Mouse (Mus musculus) limb, embryonic 14.5 days (tissue): ENCODE measurements around the gene Slc22a14. TPM values are rescaled to one million over a fixed set of nuclear protein-coding genes. Genes with fewer than 3 reads are reported as not detected.

Source experiments
- ATAC-seq: fragments of 200-750 bp; cut with Nextera tagmentation; 2 replicates; pipeline ENCODE4 v1.8.0; 2017; ENCODE audit warnings: low read depth, moderate number of reproducible peaks, moderate TSS enrichment; ENCODE audit not compliant: low FRiP score
- DNase-seq: peaks from one replicate; pipeline ENCODE4 v3.0.0-alpha.2; 2015; ENCODE audit warnings: low spot score
- H3K27ac ChIP-seq: fragments of 300-500 bp; sonication (generic); replicated peaks from 2 replicates; pipeline ENCODE4 v1.5.1; 2014; ENCODE audit warnings: low read depth, mild to moderate bottlenecking, low read length, moderate library complexity, mixed read lengths
- H3K27me3 ChIP-seq: fragments of 300-500 bp; sonication (generic); 2 replicates; pipeline ENCODE4 v1.6.1; 2014; ENCODE audit warnings: low read length, mixed read lengths; ENCODE audit not compliant: control insufficient read depth, insufficient read depth
- H3K36me3 ChIP-seq: fragments of 300-500 bp; sonication (generic); 2 replicates; pipeline ENCODE4 v1.6.1; 2014; ENCODE audit warnings: mild to moderate bottlenecking, low read length, moderate library complexity, mixed read lengths; ENCODE audit not compliant: control insufficient read depth, insufficient read depth
- H3K4me1 ChIP-seq: fragments of 300-500 bp; sonication (generic); 2 replicates; pipeline ENCODE4 v1.6.1; 2014; ENCODE audit warnings: antibody characterized with exemption, low read length, mixed read lengths; ENCODE audit not compliant: control insufficient read depth, insufficient read depth
- H3K4me2 ChIP-seq: fragments of 300-500 bp; sonication (generic); replicated peaks from 2 replicates; pipeline ENCODE4 v1.6.1; 2014; ENCODE audit warnings: low read depth, mild to moderate bottlenecking, low read length, moderate library complexity; ENCODE audit not compliant: severe bottlenecking
- H3K4me3 ChIP-seq: fragments of 300-500 bp; sonication (generic); replicated peaks from 2 replicates; pipeline ENCODE4 v1.5.1; 2014; ENCODE audit warnings: low read length
- H3K9ac ChIP-seq: fragments of 300-500 bp; sonication (generic); 2 replicates; pipeline ENCODE4 v1.6.1; 2014; ENCODE audit warnings: mild to moderate bottlenecking, low read depth, low read length, moderate library complexity; ENCODE audit not compliant: severe bottlenecking
- H3K9me3 ChIP-seq: fragments of 300-500 bp; sonication (generic); 2 replicates; pipeline ENCODE4 v1.6.1; 2016; ENCODE audit warnings: low read length; ENCODE audit not compliant: control insufficient read depth
- POLR2A ChIP-seq: fragments of 200-500 bp; IDR thresholded peaks from 2 replicates; pipeline ENCODE4 v1.8.0; 2012; ENCODE audit warnings: inconsistent platforms, mild to moderate bottlenecking, moderate library complexity, borderline replicate concordance; ENCODE audit not compliant: insufficient read depth, insufficient read length; ENCODE audit errors: extremely low read depth
- WGBS: fragments of 180-500 bp; shearing (Covaris S2); extraction: QIAGEN DNeasy Blood & Tissue Kit; methylation state at CpG from one replicate; pipeline ENCODE4 v1.1.7; 2014; 5-methylcytosine and 5-hydroxymethylcytosine counted together
- polyA plus RNA-seq, 2 experiments: library from polyadenylated mRNA; depleted of rRNA in 1 of 2; stranded (reverse) in 1 of 2; unstranded in 1 of 2; fragments of >200 nt; fragmentation: Nextera tagmentation in 1 of 2; extraction: Ambion mirVana in 1 of 2; gene quantifications; 2 replicates each; pipeline versions ENCODE4 v1.2.1 to v1.2.3; 2012 to 2014

Slc22a14 gene
- polyA plus RNA-seq, 2 experiments: 0.17 to 0.19 TPM

DNA sequence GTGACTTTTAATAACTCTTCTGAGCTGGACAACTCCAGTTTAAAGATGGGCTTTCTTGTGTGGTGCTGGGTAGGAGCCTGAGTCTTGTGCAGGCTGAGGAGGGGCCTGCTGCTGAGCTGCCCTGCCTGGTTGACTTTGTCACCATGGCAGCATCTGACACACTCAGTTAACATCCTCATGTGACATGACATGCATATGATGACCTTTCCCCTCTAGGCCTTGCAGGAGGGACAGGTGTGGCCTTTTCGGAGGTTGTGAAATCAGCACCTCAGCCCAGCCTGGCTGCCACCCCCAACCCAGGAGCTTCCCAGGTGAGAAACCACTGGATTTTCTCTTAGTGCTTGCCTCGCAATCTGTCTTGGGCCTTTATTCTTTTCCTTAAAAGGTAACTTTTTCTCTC, 24.9 kb upstream of the Slc22a14 start:
- Histone ChIP-seq H3K27ac (no peak overlapping the region), H3K9ac (no peak overlapping the region), H3K4me3 (no peak overlapping the region), H3K27me3 (no peaks in the 10 kb centered on the region), H3K4me1 (no peaks in the 10 kb centered on the region), H3K9me3 (no peaks in the 10 kb centered on the region), H3K4me2 (no peak overlapping the region), H3K36me3 (0 out of 2 replicates have a peak, but pooled peaks cover 5% of the 10 kb centered on the region)
- no peak for TF ChIP-seq POLR2A
- WGBS: 85% methylated on average over 2 of the region's 2 CpGs
- no peak for DNase-seq
- ATAC-seq: no peak

DNA sequence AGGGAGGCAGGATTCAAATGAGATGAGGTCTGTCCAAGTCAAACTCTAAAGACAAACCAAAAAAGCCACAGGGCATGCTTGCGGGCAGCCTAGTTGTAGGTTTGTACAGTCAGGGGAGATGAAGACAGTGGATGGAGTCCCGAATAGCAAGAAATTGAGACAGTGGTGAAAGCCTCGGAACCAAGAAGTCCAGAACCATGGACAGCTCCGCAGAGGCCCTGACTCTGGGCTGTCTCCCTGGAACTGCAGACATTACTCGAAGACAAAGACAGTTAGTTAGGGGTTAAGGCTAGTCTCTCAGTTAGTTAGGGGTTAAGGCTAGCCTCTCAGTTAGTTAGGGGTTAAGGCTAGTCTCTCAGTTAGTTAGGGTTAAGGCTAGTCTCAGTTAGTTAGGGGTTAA, 23.6 kb upstream of the Slc22a14 start:
- H3K9me3 ChIP-seq: no peaks in the 10 kb centered on the region
- H3K4me3 ChIP-seq: no peak overlapping the region
- H3K4me1 ChIP-seq: no peaks in the 10 kb centered on the region
- 45% methylated on average over 5 of the region's 5 CpGs for WGBS
- no peak overlapping the region for H3K9ac ChIP-seq
- DNase-seq (peak; percentile 63), ATAC-seq (no peak)
- no peak for TF ChIP-seq POLR2A
- no peaks in the 10 kb centered on the region for H3K27me3 ChIP-seq
- 0 out of 2 replicates have a peak, but pooled peaks cover 5% of the 10 kb centered on the region for H3K36me3 ChIP-seq
- H3K4me2 ChIP-seq: no peak overlapping the region
- H3K27ac ChIP-seq: no peak overlapping the region

DNA sequence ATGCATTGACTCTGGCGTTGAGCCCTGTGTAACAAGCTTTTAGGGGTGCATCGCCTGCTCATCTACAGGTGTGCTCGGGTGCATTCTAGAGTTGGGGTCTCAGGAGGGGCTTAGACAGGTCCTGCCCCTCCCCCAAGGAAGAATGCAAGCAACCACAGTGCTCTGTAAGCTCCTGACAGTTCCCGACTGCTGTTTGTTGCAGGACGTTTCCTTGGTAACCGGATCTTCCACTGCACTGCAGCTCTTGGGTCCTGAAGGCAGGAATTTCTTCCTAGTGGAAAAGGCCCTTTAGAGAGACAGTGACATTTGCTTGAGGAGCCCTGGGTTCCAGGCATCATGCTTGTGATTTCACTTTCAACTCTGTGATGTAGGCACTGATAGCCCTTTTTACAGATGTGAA, 17.2 kb upstream of the Slc22a14 start:
- Histone ChIP-seq H3K27me3 (no peaks in the 10 kb centered on the region), H3K9me3 (no peaks in the 10 kb centered on the region), H3K4me2 (no peak overlapping the region), H3K36me3 (no peaks in the 10 kb centered on the region), H3K27ac (no peak overlapping the region), H3K4me3 (no peak overlapping the region), H3K4me1 (no peaks in the 10 kb centered on the region), H3K9ac (no peak overlapping the region)
- ATAC-seq: no peak
- 66% methylated on average over 6 of the region's 6 CpGs for WGBS
- no peak for DNase-seq
- TF ChIP-seq POLR2A: no peak

DNA sequence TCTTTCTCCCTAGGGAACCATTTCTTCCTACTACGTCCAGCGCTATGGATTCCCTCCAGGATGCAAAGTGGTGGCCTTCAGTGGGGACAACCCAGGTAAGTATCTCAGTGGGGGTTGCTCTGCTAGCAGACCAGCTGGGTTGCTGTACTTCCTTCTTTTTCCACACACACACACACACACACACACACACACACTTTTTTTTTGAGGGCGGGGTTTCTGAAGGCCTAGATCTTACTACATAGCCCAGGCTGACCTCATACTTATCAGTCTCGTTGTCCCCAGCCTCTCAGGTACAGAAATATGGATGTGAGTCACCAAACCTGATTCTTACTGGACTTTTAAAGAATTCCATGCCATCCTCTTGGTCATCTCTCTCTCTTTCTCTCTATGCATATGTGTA, 12.9 kb upstream of the Slc22a14 start:
- DNase-seq (no peak), ATAC-seq (no peak)
- Histone ChIP-seq H3K36me3 (no peaks in the 10 kb centered on the region), H3K4me2 (no peak overlapping the region), H3K27me3 (no peaks in the 10 kb centered on the region), H3K9ac (no peak overlapping the region), H3K4me3 (no peak overlapping the region), H3K4me1 (no peaks in the 10 kb centered on the region), H3K27ac (no peak overlapping the region), H3K9me3 (no peaks in the 10 kb centered on the region)
- no peak for TF ChIP-seq POLR2A
- WGBS: 86% methylated on average over 4 of the region's 4 CpGs

DNA sequence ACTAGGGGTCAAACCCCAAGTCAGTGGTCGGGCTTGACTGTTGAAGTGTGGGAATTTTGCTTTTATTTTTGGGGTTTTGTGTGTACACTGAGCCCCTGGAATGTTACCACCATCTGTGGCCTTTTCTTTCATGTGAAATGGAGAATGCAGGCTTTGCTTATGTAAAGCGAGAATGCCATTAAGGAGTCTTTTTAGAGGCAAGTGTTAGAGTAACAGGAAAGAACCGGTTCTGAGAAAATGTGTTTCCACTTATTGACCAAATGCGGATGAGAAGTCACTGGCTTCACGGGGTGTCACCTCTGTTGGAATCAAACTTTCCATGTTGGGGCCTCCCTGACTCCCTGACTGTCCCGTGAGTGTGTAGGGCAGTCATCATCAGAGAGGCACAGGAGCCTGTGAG, 10.2 kb upstream of the Slc22a14 start:
- no peaks in the 10 kb centered on the region for H3K36me3 ChIP-seq
- H3K27me3 ChIP-seq: no peaks in the 10 kb centered on the region
- no peak overlapping the region for H3K4me3 ChIP-seq
- H3K4me2 ChIP-seq: no peak overlapping the region
- TF ChIP-seq POLR2A: no peak
- no peak for ATAC-seq
- 41% methylated on average over 6 of the region's 6 CpGs for WGBS
- no peak overlapping the region for H3K27ac ChIP-seq
- H3K9me3 ChIP-seq: no peaks in the 10 kb centered on the region
- H3K9ac ChIP-seq: no peak overlapping the region
- DNase-seq: peak; percentile 9
- H3K4me1 ChIP-seq: no peaks in the 10 kb centered on the region

DNA sequence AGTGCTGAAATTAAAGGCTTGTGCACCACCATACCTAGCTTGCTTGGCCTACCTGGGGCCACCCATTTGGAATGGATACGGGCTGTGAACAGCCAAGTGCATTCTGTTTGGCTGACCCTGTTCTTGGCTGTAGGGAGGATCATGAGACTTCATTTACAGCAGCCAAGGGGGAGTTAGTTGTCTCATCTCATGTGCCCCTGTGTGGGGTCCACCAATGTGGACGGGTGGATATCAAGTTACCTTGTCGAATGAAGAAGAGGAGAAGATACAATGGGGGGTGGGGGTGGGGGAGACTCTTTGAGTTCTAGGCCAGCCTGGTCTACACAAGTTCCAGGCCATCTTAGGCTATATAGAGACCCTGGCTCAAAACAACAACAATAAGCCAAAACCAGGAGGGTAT, 9.7 kb upstream of the Slc22a14 start:
- no peak overlapping the region for H3K9ac ChIP-seq
- H3K4me1 ChIP-seq: no peaks in the 10 kb centered on the region
- WGBS: 67% methylated on average over 3 of the region's 3 CpGs
- no peak overlapping the region for H3K4me2 ChIP-seq
- no peak for DNase-seq
- no peak overlapping the region for H3K27ac ChIP-seq
- no peak for TF ChIP-seq POLR2A
- ATAC-seq: no peak
- no peaks in the 10 kb centered on the region for H3K9me3 ChIP-seq
- no peak overlapping the region for H3K4me3 ChIP-seq
- no peaks in the 10 kb centered on the region for H3K27me3 ChIP-seq
- H3K36me3 ChIP-seq: no peaks in the 10 kb centered on the region
